Mouse (Mus musculus): Measurements from ENCODE around the gene Gm6176.
"Not testable (repeated sequence)": the region's sequence is repeated elsewhere in the genome, so short reads cannot be mapped to it uniquely, and the experiment has no call there.

Gm6176 gene

GRCm38 (mm10) chr7:22056205-22056604 is at the start of gene Gm6176:
Gene Gm6176 (minus strand): TSS chr7:22056305.
- CTCF ChIA-PET = not testable (repeated sequence)

- CTCF ChIA-PET = not testable (repeated sequence)
These were observed 12.7 kb upstream of the Gm6176 start, which contains the start of gene Vmn1r139 for GRCm38 (mm10) chr7:22068757-22069156. Gene Vmn1r139 (plus strand): TSS chr7:22069057.

- CTCF ChIA-PET = not testable (repeated sequence)
These were observed 27.3 kb downstream of the Gm6176 start, which contains the start of gene Vmn1r138 for GRCm38 (mm10) chr7:22028797-22029196. Gene Vmn1r138 (minus strand): TSS chr7:22028897.
